Mouse (Mus musculus) neural tube, embryonic 11.5 days (tissue): ENCODE measurements at regions not wholly inside any gene's neighbourhood (a gene's known extent, or its start where the extent isn't known, plus 50 kb on each side); places are given as distances from the start of the nearest gene placed in this dataset.

Source experiments
- ATAC-seq: fragments of 200-750 bp; cut with Nextera tagmentation; 2 replicates; pipeline ENCODE4 v1.8.0; 2017; ENCODE audit warnings: moderate number of reproducible peaks, mild to moderate bottlenecking, moderate TSS enrichment, moderate library complexity; ENCODE audit not compliant: insufficient read depth, low FRiP score, low TSS enrichment
- DNase-seq: peaks from one replicate; pipeline ENCODE4 v3.0.0-alpha.2; 2015; ENCODE audit warnings: low spot score
- H3K27ac ChIP-seq: fragments of 300-500 bp; sonication (generic); 2 replicates; pipeline ENCODE4 v1.5.1; 2014; ENCODE audit warnings: low read depth, mild to moderate bottlenecking, low read length
- H3K27me3 ChIP-seq: fragments of 300-500 bp; sonication (generic); 2 replicates; pipeline ENCODE4 v1.6.1; 2014; ENCODE audit warnings: mild to moderate bottlenecking, low read length, mixed read lengths; ENCODE audit not compliant: control insufficient read depth, insufficient read depth
- H3K36me3 ChIP-seq: fragments of 300-500 bp; sonication (generic); 2 replicates; pipeline ENCODE4 v1.6.1; 2014; ENCODE audit warnings: mild to moderate bottlenecking, low read length, moderate library complexity, mixed read lengths; ENCODE audit not compliant: control insufficient read depth, insufficient read depth
- H3K4me1 ChIP-seq: fragments of 300-500 bp; sonication (generic); 2 replicates; pipeline ENCODE4 v1.6.1; 2014; ENCODE audit warnings: low read length, mixed read lengths; ENCODE audit not compliant: control insufficient read depth, insufficient read depth
- H3K4me2 ChIP-seq: fragments of 300-500 bp; sonication (generic); 2 replicates; pipeline ENCODE4 v1.6.1; 2014; ENCODE audit warnings: low read depth, mild to moderate bottlenecking, moderate library complexity
- H3K4me3 ChIP-seq: fragments of 300-500 bp; sonication (generic); 2 replicates; pipeline ENCODE4 v1.5.1; 2014; ENCODE audit warnings: low read depth, low read length
- H3K9ac ChIP-seq: fragments of 300-500 bp; sonication (generic); 2 replicates; pipeline ENCODE4 v1.6.1; 2014; ENCODE audit warnings: mild to moderate bottlenecking, low read length
- H3K9me3 ChIP-seq: fragments of 300-500 bp; sonication (generic); 2 replicates; pipeline ENCODE4 v1.6.1; 2016; ENCODE audit warnings: low read length; ENCODE audit not compliant: control insufficient read depth
- WGBS: fragments of 180-500 bp; shearing (Covaris S2); extraction: QIAGEN DNeasy Blood & Tissue Kit; methylation state at CpG from one replicate; pipeline ENCODE4 v1.1.7; 2014; 5-methylcytosine and 5-hydroxymethylcytosine counted together

GRCm38 (mm10) chr15:59712077-59712752 is 304.2 kb downstream of the 4933412E24Rik start:
- no peaks in the 10 kb centered on the region for H3K9me3 ChIP-seq
- no peaks in the 10 kb centered on the region for H3K36me3 ChIP-seq
- H3K9ac ChIP-seq = no peak overlapping the region
- WGBS = 81% methylated on average over 5 of the region's 5 CpGs
- H3K4me2 ChIP-seq = no peak overlapping the region
- no peaks in the 10 kb centered on the region for H3K27me3 ChIP-seq
- no peak overlapping the region for H3K27ac ChIP-seq
- DNase-seq (no peak), ATAC-seq (no peak)
- H3K4me1 ChIP-seq = no peaks in the 10 kb centered on the region
- no peak overlapping the region for H3K4me3 ChIP-seq

GRCm38 (mm10) chr15:59709925-59710324 is 306.5 kb downstream of the 4933412E24Rik start:
- no peak for DNase-seq
- no peak for ATAC-seq
- 77% methylated on average over 2 of the region's 2 CpGs for WGBS

DNA sequence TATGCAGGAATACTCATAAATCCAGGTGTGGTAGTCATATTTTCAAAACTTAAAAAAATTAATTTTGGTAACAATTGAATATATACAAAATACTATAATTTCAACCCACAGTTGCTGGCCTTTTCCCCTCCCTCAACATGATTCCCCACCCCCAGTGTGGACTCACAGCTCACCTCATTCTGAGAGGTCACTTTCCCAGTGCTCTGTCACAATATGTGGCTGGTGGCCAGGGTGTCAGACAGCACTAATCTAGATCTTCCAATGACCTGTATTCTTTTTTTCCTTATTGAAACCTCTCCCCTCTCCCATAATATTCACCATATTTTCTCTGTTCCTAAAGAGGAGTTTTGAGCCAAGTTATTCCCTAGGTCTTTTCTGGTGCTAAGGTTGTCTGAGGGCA is 308.0 kb downstream of the 4933412E24Rik start:
- no peaks in the 10 kb centered on the region for H3K27me3 ChIP-seq
- H3K36me3 ChIP-seq = no peaks in the 10 kb centered on the region
- H3K4me1 ChIP-seq = no peaks in the 10 kb centered on the region
- no peak for ATAC-seq
- H3K9me3 ChIP-seq = no peaks in the 10 kb centered on the region
- DNase-seq = no peak
- H3K9ac ChIP-seq = no peak overlapping the region
- no peak overlapping the region for H3K4me2 ChIP-seq
- H3K4me3 ChIP-seq = no peak overlapping the region
- H3K27ac ChIP-seq = no peak overlapping the region

More at GRCm38 (mm10) chr15:59709925-59710324, 306.5 kb downstream of the 4933412E24Rik start:
- Histone ChIP-seq H3K4me1 (no peaks in the 10 kb centered on the region), H3K9ac (no peak overlapping the region), H3K9me3 (no peaks in the 10 kb centered on the region), H3K27ac (no peak overlapping the region), H3K27me3 (no peaks in the 10 kb centered on the region), H3K36me3 (no peaks in the 10 kb centered on the region), H3K4me2 (no peak overlapping the region), H3K4me3 (no peak overlapping the region)

GRCm38 (mm10) chr15:59707081-59707480 is 309.3 kb downstream of the 4933412E24Rik start:
- 91% methylated on average over 8 of the region's 8 CpGs for WGBS
- H3K4me2 ChIP-seq = no peak overlapping the region
- DNase-seq = no peak
- no peaks in the 10 kb centered on the region for H3K9me3 ChIP-seq
- H3K36me3 ChIP-seq = no peaks in the 10 kb centered on the region
- ATAC-seq = no peak
- H3K27ac ChIP-seq = no peak overlapping the region
- no peaks in the 10 kb centered on the region for H3K4me1 ChIP-seq
- no peaks in the 10 kb centered on the region for H3K27me3 ChIP-seq
- no peak overlapping the region for H3K4me3 ChIP-seq
- no peak overlapping the region for H3K9ac ChIP-seq
